Mouse (Mus musculus): ENCODE measurements around the gene Zfp592. TPM values are rescaled to one million over a fixed set of nuclear protein-coding genes. Genes with fewer than 3 reads are reported as not detected.

Zfp592 gene
- polyA plus RNA-seq, 1 experiment from 2014 or later, result 9.9 TPM

GRCm38 (mm10) chr7:81061936-81062335 lies 68.5 kb downstream of the Zfp592 start:
- Histone ChIP-seq H3K27ac (ENCODE audit: low read length) (no peak overlapping the region), H3K9me3 (ENCODE audit: control insufficient read depth, low read length) (no peaks in the 10 kb centered on the region), H3K4me2 (ENCODE audit: low read depth, low read length) (no peak overlapping the region), H3K36me3 (ENCODE audit: control insufficient read depth, insufficient read depth, low read length) (no peaks in the 10 kb centered on the region), H3K4me1 (ENCODE audit: control insufficient read depth, insufficient read depth, low read length) (peaks cover 26% of the 10 kb centered on the region), H3K9ac (ENCODE audit: low read depth, low read length) (no peak overlapping the region), H3K27me3 (replicated peaks; ENCODE audit: control insufficient read depth, insufficient read depth, low read length) (no peaks in the 10 kb centered on the region), H3K4me3 (ENCODE audit: low read length) (no peak overlapping the region)
- 82% methylated on average over 11 of the region's 11 CpGs for WGBS
- ATAC-seq, result no peak

- no peak overlapping the region for H3K27ac ChIP-seq (ENCODE audit: low read length)
- H3K4me2 ChIP-seq (ENCODE audit: low read depth, low read length), result no peak overlapping the region
- 74% methylated on average over 9 of the region's 9 CpGs for WGBS
- peaks cover 12% of the 10 kb centered on the region for H3K4me1 ChIP-seq (ENCODE audit: control insufficient read depth, insufficient read depth, low read length)
- no peak overlapping the region for H3K4me3 ChIP-seq (ENCODE audit: low read length)
- no peaks in the 10 kb centered on the region for H3K27me3 ChIP-seq (replicated peaks; ENCODE audit: control insufficient read depth, insufficient read depth, low read length)
- no peaks in the 10 kb centered on the region for H3K9me3 ChIP-seq (ENCODE audit: control insufficient read depth, low read length)
- ATAC-seq, result no peak
- H3K9ac ChIP-seq (ENCODE audit: low read depth, low read length), result no peak overlapping the region
- no peaks in the 10 kb centered on the region for H3K36me3 ChIP-seq (ENCODE audit: control insufficient read depth, insufficient read depth, low read length)
Measured at GRCm38 (mm10) chr7:81063332-81063731, 69.9 kb downstream of the Zfp592 start.

GRCm38 (mm10) chr7:81066714-81067113 lies 73.2 kb downstream of the Zfp592 start:
- no peak for ATAC-seq

DNA sequence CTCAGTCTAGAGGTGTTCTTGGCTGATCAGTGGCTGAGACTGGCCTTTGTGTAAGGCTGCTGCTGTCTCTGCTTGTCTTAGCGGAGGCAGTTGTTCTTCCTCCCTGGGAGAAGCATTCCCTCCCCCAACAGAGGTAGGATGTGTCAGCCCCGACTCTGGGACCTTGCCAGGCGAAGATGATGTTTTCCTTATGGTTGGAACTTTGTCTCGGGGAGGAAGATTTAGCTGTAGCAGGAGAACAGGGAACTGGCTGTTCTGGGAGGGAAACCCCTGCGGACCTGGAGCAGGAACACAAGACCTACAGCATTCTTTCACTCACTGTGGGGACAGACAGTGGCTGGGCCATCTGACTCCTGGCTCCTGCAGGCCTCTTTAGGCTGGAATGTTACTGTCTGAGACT lies 79.0 kb downstream of the Zfp592 start:
- Histone ChIP-seq H3K9ac (ENCODE audit: low read depth, low read length) (no peak overlapping the region), H3K27ac (ENCODE audit: low read length) (peak overlapping the region; percentile 38; the same call in 1 of the 2 replicates), H3K4me3 (ENCODE audit: low read length) (no peak overlapping the region), H3K4me1 (ENCODE audit: control insufficient read depth, insufficient read depth, low read length) (peaks cover 18% of the 10 kb centered on the region), H3K36me3 (ENCODE audit: control insufficient read depth, insufficient read depth, low read length) (no peaks in the 10 kb centered on the region), H3K4me2 (ENCODE audit: low read depth, low read length) (no peak overlapping the region), H3K9me3 (ENCODE audit: control insufficient read depth, low read length) (no peaks in the 10 kb centered on the region), H3K27me3 (replicated peaks; ENCODE audit: control insufficient read depth, insufficient read depth, low read length) (no peaks in the 10 kb centered on the region)
- no peak for ATAC-seq
- whole genome bisulfite sequencing, result 43% methylated on average over 5 of the region's 5 CpGs

More at GRCm38 (mm10) chr7:81066714-81067113, 73.2 kb downstream of the Zfp592 start:
- H3K36me3 ChIP-seq (ENCODE audit: control insufficient read depth, insufficient read depth, low read length), result no peaks in the 10 kb centered on the region
- no peak overlapping the region for H3K9ac ChIP-seq (ENCODE audit: low read depth, low read length)
- no peak overlapping the region for H3K4me3 ChIP-seq (ENCODE audit: low read length)
- H3K27ac ChIP-seq (ENCODE audit: low read length), result no peak overlapping the region
- H3K4me1 ChIP-seq (ENCODE audit: control insufficient read depth, insufficient read depth, low read length), result no peaks in the 10 kb centered on the region
- no peaks in the 10 kb centered on the region for H3K9me3 ChIP-seq (ENCODE audit: control insufficient read depth, low read length)
- no peak overlapping the region for H3K4me2 ChIP-seq (ENCODE audit: low read depth, low read length)
- H3K27me3 ChIP-seq (replicated peaks; ENCODE audit: control insufficient read depth, insufficient read depth, low read length), result no peaks in the 10 kb centered on the region
- 26% methylated on average over 6 of the region's 6 CpGs for WGBS

- Histone ChIP-seq H3K4me2 (ENCODE audit: low read depth, low read length) (no peak overlapping the region), H3K4me1 (ENCODE audit: control insufficient read depth, insufficient read depth, low read length) (peaks cover 18% of the 10 kb centered on the region), H3K9me3 (ENCODE audit: control insufficient read depth, low read length) (no peaks in the 10 kb centered on the region), H3K4me3 (ENCODE audit: low read length) (no peak overlapping the region), H3K27ac (ENCODE audit: low read length) (no peak overlapping the region), H3K36me3 (ENCODE audit: control insufficient read depth, insufficient read depth, low read length) (no peaks in the 10 kb centered on the region), H3K9ac (ENCODE audit: low read depth, low read length) (no peak overlapping the region), H3K27me3 (replicated peaks; ENCODE audit: control insufficient read depth, insufficient read depth, low read length) (no peaks in the 10 kb centered on the region)
- no peak for ATAC-seq
- WGBS, result 90% methylated on average over 5 of the region's 5 CpGs
Measured at GRCm38 (mm10) chr7:81073273-81073672, 79.8 kb downstream of the Zfp592 start.

GRCm38 (mm10) chr7:81074546-81074945 lies 81.1 kb downstream of the Zfp592 start:
- Histone ChIP-seq H3K9ac (ENCODE audit: low read depth, low read length) (peak overlapping the region; percentile 24), H3K36me3 (ENCODE audit: control insufficient read depth, insufficient read depth, low read length) (no peaks in the 10 kb centered on the region), H3K27me3 (replicated peaks; ENCODE audit: control insufficient read depth, insufficient read depth, low read length) (no peaks in the 10 kb centered on the region), H3K4me2 (ENCODE audit: low read depth, low read length) (0 out of 2 replicates have a peak overlapping the region, but pooled peaks have one; percentile 6), H3K27ac (ENCODE audit: low read length) (peak overlapping the region; percentile 50), H3K4me1 (ENCODE audit: control insufficient read depth, insufficient read depth, low read length) (peaks cover 18% of the 10 kb centered on the region), H3K4me3 (ENCODE audit: low read length) (no peak overlapping the region), H3K9me3 (ENCODE audit: control insufficient read depth, low read length) (no peaks in the 10 kb centered on the region)
- WGBS, result 25% methylated on average over 9 of the region's 9 CpGs
- ATAC-seq, result peak; percentile 87

DNA sequence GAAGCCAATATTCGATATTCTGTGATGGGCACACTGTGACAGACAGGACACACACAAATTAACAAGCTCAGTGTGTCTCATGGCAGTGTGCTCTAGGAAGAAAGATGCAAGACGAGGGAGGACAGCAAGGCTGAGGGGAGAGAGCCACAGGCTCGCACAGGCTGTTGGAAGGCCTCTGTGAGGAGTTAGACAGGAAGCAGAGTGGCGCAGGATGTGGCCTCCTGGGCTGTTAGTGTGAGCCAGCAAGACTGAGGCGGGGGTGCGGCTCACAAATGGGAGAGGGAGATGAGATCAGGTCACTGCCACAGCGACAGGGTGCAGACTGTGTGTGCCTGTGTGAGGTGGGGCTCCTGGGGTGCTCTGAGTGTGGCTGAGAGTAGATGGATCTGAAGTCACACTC lies 81.8 kb downstream of the Zfp592 start:
- Histone ChIP-seq H3K36me3 (ENCODE audit: control insufficient read depth, insufficient read depth, low read length) (no peaks in the 10 kb centered on the region), H3K27me3 (replicated peaks; ENCODE audit: control insufficient read depth, insufficient read depth, low read length) (no peaks in the 10 kb centered on the region), H3K4me2 (ENCODE audit: low read depth, low read length) (no peak overlapping the region), H3K27ac (ENCODE audit: low read length) (peak overlapping the region; percentile 50), H3K9me3 (ENCODE audit: control insufficient read depth, low read length) (no peaks in the 10 kb centered on the region), H3K4me1 (ENCODE audit: control insufficient read depth, insufficient read depth, low read length) (peaks cover 18% of the 10 kb centered on the region), H3K9ac (ENCODE audit: low read depth, low read length) (0 out of 2 replicates have a peak overlapping the region, but pooled peaks have one; percentile 12), H3K4me3 (ENCODE audit: low read length) (no peak overlapping the region)
- peak; percentile 22 for ATAC-seq
- WGBS, result 45% methylated on average over 7 of the region's 7 CpGs

GRCm38 (mm10) chr7:81075732-81076131 lies 82.3 kb downstream of the Zfp592 start:
- peaks cover 20% of the 10 kb centered on the region for H3K4me1 ChIP-seq (ENCODE audit: control insufficient read depth, insufficient read depth, low read length)
- H3K4me3 ChIP-seq (ENCODE audit: low read length), result no peak overlapping the region
- peak overlapping the region; percentile 50; the same call in 1 of the 2 replicates for H3K27ac ChIP-seq (ENCODE audit: low read length)
- H3K9ac ChIP-seq (ENCODE audit: low read depth, low read length), result 0 out of 2 replicates have a peak overlapping the region, but pooled peaks have one; percentile 12
- no peak for ATAC-seq
- 84% methylated on average over 5 of the region's 5 CpGs for WGBS
- H3K9me3 ChIP-seq (ENCODE audit: control insufficient read depth, low read length), result no peaks in the 10 kb centered on the region
- H3K4me2 ChIP-seq (ENCODE audit: low read depth, low read length), result no peak overlapping the region
- no peaks in the 10 kb centered on the region for H3K27me3 ChIP-seq (replicated peaks; ENCODE audit: control insufficient read depth, insufficient read depth, low read length)
- H3K36me3 ChIP-seq (ENCODE audit: control insufficient read depth, insufficient read depth, low read length), result no peaks in the 10 kb centered on the region

GRCm38 (mm10) chr7:81077009-81077408 lies 83.5 kb downstream of the Zfp592 start:
- Histone ChIP-seq H3K4me1 (ENCODE audit: control insufficient read depth, insufficient read depth, low read length) (peaks cover 23% of the 10 kb centered on the region), H3K36me3 (ENCODE audit: control insufficient read depth, insufficient read depth, low read length) (no peaks in the 10 kb centered on the region), H3K27ac (ENCODE audit: low read length) (no peak overlapping the region), H3K9ac (ENCODE audit: low read depth, low read length) (no peak overlapping the region), H3K4me3 (ENCODE audit: low read length) (no peak overlapping the region), H3K27me3 (replicated peaks; ENCODE audit: control insufficient read depth, insufficient read depth, low read length) (no peaks in the 10 kb centered on the region), H3K4me2 (ENCODE audit: low read depth, low read length) (no peak overlapping the region), H3K9me3 (ENCODE audit: control insufficient read depth, low read length) (no peaks in the 10 kb centered on the region)
- no peak for ATAC-seq
- WGBS, result 72% methylated on average over 6 of the region's 6 CpGs

- Histone ChIP-seq H3K36me3 (ENCODE audit: control insufficient read depth, insufficient read depth, low read length) (no peaks in the 10 kb centered on the region), H3K27ac (ENCODE audit: low read length) (no peak overlapping the region), H3K4me1 (ENCODE audit: control insufficient read depth, insufficient read depth, low read length) (peaks cover 19% of the 10 kb centered on the region), H3K27me3 (replicated peaks; ENCODE audit: control insufficient read depth, insufficient read depth, low read length) (no peaks in the 10 kb centered on the region), H3K9me3 (ENCODE audit: control insufficient read depth, low read length) (no peaks in the 10 kb centered on the region), H3K9ac (ENCODE audit: low read depth, low read length) (no peak overlapping the region), H3K4me3 (ENCODE audit: low read length) (no peak overlapping the region), H3K4me2 (ENCODE audit: low read depth, low read length) (no peak overlapping the region)
- WGBS, result 82% methylated on average over 6 of the region's 6 CpGs
- ATAC-seq, result no peak
Measured at GRCm38 (mm10) chr7:81078740-81079139, 85.3 kb downstream of the Zfp592 start.

Measured in intestine, embryonic 16.5 days (tissue).